Mouse (Mus musculus): ENCODE measurements around the gene Bmp2k.
"Not testable (repeated sequence)": the region's sequence is repeated elsewhere in the genome, so short reads cannot be mapped to it uniquely, and the experiment has no call there.

Bmp2k gene

DNA sequence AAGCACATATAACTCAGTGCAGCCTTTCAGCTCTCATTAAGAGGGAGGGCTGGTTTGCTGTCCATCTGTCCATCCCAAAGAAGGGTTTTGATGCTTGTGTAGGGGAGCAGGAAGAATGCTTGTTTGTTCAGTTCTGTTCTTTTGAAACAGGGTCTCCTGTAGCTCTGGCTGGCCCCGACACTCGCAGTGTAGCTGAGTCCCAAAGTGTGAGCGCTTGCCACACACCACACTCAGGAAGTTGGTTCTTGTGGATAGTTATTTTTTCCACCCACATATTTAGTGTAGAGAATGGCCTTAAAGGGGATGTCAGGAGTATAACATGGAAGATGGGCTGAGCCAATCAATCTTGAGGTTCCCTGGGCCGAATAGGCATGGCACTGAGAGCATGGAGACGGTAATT, 4.1 kb downstream of the Bmp2k start:
- DNase-seq (ENCODE audit: low read depth, low spot score): no peak

- no peak for DNase-seq (ENCODE audit: low read depth, low spot score)
Measured at GRCm38 (mm10) chr5:97002336-97002735, 4.8 kb downstream of the Bmp2k start.

- DNase-seq (ENCODE audit: low read depth, low spot score): no peak
Measured at GRCm38 (mm10) chr5:97002937-97003336, 5.4 kb downstream of the Bmp2k start.

- no peak for DNase-seq (ENCODE audit: low read depth, low spot score)
Measured at GRCm38 (mm10) chr5:97004178-97005030, 6.9 kb downstream of the Bmp2k start.

DNA sequence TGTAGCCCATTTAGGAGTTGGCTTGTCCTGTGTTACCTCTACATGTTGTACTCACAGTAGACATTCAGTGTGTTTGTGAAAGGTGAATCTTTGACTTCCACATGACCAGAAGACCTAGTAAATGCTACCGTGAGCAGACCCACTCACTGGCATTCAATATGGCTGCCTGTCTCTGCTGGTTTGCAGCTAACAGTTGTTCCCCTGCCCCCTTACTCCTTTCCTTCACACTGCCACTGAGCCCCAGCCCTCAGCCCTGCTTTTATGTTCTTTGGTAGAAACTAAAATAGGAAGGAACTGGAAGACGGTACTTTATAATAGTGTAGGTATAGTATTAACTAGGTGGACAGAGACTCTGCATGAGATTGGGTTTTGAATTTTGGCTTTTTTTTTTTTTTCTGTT, 8.4 kb downstream of the Bmp2k start:
- no peak for DNase-seq (ENCODE audit: low read depth, low spot score)

DNA sequence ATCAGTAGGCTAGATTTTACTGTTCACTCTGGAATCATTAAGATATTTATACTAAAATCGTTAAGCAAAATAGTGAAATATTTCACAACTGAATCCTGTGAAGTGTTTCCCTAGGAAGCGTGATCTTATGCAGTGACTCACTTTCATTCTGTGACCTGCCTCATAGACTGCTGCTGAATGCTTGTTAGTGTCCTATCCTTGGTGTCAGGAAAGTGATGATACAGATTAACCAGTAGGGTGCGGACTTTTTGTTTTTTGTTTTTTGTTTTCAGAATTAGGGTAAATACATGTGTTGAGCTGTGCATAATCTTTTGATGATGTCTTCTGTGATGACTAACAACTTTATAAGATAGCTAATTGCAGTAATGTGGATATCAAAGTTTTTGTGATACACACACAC, 9.4 kb downstream of the Bmp2k start:
- DNase-seq (ENCODE audit: low read depth, low spot score): no peak

DNA sequence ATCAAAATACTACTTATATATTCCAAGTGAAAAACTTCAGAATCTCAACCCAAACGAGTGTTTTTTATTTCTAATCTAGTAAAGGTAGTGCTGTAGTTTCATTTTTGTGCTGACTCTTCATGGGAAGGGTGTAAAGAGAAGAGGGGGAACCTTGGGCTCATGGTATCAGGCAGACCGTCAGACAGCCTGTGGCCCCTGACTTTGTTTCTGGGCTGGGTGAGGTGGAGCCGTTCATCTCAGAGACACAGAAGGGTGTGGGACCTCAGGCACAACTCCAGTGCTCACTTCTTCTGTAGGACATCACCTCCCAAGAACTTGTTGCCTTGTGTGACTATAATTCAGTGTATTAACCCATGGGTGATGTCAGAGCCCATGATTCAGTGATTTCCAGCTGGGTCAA, 10.0 kb downstream of the Bmp2k start:
- DNase-seq (ENCODE audit: low read depth, low spot score): no peak

- not testable (repeated sequence) for DNase-seq (ENCODE audit: low read depth, low spot score)
Measured at GRCm38 (mm10) chr5:97009140-97009539, 11.7 kb downstream of the Bmp2k start.

DNA sequence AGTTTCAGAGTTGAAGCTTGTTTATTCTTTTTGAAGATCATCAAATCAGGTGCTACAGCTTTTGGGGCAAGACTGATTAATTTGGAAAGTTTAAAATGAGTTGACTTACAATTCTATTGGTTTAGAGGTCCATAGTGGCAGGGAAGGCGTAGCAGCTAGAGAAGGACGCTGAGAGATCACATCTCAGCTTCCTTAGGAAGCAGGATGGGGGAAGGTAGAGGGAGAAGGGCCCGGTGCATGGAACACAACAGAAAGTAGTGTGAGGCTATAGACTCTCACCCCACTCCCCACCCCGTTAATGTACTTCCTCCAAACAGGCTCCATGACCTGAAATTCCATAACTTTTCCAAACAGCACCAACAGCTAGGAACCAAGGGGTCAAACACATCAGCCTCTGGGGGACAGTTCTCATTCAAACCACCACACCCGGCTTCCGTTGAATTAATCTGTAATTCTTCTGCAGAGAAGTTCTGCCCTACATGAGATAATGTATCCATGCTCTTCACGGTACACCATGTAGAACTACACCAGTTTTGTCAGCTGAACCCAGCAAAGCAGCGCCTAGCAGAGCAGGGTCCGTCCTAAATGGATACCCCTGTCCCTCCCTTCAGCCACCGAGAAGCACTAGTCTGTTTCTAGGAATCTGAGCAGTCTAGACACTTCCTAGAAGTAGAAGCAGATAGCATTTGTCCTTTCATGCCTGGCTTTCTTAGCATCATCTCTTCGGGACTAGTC, 12.3 kb downstream of the Bmp2k start:
- DNase-seq (ENCODE audit: low read depth, low spot score): no peak

DNA sequence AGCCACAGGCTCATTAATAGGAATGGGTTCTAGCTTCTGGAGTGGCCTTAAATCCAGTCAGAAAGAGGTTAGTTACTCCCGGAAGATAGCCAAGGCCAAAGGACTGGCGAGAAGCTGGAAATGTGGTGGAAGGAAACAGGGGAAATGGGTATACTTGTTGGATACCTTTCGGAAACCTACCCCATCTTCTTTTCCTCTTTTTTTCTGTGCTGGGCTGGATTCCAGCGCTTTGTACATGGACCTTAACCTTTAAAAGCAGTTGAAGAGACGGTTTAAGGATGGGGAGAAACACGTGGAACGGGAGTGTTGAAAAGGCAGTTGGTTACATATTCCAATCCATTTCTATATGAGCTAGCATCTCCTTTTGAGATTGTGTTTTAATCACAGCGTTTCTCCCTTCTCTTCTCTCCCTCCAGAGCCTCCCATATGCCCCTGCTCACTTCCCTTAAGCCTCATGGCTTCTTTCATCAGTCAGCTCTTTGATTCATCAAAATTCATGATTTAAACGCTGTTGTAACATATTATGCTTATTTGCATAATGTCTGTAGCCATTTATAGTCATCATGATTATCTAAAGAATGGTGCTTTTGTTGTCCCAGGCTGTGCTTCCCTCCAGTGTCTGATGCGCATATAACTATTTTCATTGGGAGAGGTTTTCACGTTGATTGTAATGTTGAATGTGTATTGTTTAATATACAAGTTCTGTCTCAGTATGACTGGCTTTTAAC, 18.5 kb downstream of the Bmp2k start:
- DNase-seq (ENCODE audit: low read depth, low spot score): no peak

DNA sequence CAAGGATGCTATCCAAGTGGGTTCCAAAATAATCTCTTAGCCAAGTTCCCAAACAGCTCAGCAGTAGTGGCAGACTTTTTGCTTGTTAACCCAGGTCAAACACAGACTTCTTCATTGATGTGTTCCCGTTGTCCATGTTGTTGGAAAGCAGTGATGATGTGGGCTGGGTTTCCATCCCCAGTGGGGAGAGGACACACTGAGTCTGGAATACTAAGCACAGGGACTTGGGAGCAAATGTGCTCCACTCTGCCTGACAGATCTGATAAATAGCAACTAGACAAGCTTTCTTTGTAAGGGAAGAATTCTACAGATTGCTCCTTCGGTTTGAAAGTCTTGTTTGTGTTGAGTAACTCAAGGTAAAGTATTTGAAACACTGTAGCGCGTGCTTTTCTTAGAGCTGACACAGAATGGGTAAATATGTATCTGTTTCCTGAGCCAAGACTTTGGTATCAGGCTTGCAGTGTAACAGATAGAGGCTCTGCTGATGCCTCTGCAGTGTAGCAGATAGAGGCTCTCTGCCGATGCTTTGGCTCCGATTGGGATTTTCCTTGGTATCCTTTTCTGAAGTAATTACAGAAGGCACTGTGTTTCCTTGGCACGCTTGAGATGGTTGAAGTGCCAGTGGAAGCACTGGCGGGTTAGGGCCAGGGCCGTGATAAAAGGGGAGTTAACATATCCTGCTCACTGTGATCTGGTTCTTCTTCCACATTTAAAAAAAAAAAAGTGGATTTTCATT, 19.5 kb downstream of the Bmp2k start:
- DNase-seq (ENCODE audit: low read depth, low spot score): no peak

DNA sequence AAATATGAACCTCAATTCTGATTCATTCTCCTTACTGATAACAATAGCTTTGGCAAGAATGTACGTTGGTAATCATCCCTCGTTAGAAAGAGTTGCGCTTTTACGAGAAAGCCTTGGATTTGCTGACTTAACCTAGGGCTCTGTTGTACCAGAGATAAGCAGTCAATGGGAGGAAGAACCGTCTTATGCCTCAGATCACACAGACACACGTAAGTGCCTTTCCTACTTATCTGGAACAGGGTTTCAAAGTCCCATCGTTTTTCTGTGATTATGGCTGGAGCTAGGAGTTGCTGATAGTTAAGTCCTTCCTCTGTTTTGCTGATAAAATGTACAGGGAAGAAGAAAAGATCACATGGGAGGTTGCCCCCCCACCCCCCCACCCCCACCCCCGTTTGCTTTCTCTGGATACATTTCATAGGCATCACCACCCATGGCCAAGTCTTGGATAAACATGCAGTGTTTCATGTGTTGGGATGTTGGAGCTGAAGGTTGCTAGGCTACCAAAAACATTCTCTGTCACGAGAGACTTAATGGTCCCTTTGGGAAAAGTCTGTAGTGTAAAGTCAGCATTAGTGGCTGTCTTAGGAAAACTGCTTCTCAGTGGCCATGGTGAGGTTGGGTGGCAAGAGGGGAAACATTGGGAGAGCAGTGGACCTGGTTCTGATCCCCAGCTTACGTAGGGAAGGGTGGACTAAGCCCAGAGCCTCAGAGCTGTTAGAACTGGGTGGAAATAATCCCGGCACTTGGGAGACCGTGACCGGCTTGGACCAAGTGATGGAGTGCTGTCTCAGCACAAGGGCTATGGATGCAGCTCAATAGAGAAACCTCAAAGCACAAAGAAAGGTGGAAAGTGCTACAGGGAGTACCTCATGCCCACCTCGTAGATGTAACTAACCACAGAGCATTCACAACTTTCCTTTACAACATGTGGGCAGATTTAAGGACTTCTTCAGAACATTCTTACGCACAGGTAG, 25.1 kb downstream of the Bmp2k start:
- DNase-seq (ENCODE audit: low read depth, low spot score): no peak

DNA sequence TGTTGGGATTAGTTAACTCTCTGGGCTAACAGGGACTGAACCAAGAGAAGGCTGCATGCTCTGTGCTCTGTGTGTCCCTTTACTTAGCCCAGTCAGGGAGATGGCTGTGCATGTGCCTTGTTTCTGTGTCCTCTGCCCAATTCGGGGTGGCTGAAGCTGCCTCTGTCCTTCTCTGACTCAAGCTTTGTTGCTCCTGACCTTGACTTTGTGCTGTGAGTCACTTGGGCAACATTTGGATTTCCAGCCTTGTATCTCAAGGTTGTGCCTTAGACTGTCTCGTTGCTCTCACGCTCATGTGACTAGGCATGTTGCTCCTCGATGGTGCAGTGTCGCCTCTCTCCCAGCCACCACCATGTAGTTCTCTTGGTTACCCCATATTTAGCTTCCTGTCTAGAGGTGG, 27.3 kb downstream of the Bmp2k start:
- DNase-seq (ENCODE audit: low read depth, low spot score): no peak

GRCm38 (mm10) chr5:97025650-97026049, 28.2 kb downstream of the Bmp2k start:
- DNase-seq (ENCODE audit: low read depth, low spot score): no peak

DNA sequence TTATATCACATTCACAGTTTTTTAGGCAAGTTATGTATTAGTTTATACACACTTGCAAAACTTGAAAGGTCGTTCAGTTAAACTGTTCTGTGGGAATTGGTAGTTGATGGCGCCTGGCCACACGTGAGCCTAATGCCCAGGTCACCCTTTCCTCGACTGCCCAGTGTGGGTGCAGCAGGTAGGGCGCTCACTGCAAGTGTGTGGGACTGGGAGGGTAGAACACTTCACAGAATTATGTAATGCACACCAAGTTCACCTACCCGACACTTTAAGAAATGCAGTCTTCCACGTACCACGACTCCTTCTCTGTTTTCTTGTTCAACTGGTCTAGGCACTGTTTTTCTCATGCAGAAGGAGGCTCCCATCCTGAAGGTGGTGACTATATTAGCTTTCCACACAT, 30.5 kb downstream of the Bmp2k start:
- no peak for DNase-seq (ENCODE audit: low read depth, low spot score)

DNA sequence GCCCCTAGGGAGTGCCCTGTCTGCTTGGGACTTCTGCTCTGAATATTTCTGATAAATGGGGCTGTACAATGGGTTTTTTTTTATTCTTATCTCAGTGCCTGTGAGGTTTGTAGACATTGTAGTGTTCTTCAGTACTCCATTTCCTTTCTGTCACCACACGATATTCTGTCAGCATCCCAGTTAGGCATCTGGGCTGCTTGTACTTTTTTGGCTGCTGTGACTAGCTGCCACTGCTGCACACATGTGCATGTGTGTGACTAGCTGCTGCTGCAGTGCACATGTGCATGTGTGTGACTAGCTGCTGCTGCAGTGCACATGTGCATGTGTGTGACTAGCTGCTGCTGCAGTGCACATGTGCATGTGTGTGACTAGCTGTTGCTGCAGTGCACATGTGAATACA, 31.4 kb downstream of the Bmp2k start:
- DNase-seq (ENCODE audit: low read depth, low spot score): not testable (repeated sequence)

DNA sequence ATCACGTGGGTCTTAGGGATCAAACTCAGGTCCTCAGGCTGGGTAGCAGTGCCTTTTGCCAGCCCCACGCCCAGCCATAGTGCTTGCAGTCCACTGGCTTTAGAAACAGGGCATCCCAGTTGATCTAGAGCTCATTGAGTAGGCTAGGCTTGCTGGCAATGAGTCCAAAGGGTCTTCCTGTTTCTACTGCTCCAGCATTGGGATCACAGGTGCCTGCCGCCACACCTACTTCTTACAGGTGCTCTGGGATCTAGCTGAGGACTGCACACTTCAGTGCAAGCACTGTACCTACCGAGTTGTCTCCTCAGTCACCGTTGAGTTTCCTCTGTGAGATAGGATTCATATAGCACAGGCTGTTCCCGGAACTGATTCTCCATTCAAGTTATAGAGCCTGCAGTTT, 34.3 kb downstream of the Bmp2k start:
- DNase-seq (ENCODE audit: low read depth, low spot score): no peak

- DNase-seq (ENCODE audit: low read depth, low spot score): no peak
Measured at GRCm38 (mm10) chr5:97045260-97045659, 47.8 kb downstream of the Bmp2k start.

DNA sequence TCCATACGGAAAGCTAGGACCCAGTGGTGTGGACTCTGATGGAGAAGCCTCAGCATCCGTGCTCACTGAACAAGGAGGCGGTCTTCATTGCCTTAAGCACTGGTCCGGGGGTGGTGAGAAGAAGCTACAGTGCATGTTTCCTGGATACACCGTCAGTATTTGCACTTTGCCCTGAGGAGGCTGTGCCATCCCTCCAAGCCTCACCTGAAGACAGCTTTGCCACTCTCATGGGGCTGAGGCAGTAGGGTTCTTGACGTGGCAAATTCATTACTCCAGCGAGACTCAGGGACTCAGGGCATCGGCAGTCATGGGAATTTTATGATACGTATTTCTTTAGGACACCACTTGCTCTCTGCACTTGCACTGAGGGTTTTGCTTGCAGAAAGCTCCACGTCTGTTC, 49.2 kb downstream of the Bmp2k start:
- no peak for DNase-seq (ENCODE audit: low read depth, low spot score)

GRCm38 (mm10) chr5:97048905-97049304, 51.4 kb downstream of the Bmp2k start:
- DNase-seq (ENCODE audit: low read depth, low spot score): no peak

DNA sequence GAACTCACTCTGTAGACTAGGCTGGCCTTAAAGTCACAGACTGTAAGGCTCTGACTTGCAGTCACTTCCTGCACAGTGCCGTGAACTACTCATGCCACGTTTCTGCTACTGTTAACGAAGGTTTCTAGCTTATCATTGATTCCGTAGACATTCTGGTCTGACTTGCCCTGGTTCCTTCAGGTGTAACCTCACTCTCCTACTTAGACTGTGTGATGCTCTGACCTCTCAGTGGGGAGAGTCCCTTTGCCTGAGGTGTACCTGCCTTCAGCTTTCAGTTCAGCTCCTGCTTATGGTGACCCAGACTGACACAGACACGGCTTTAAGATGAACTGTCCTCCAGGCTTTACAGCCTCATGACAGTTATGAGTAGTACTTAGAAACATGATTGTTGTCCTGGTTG, 56.7 kb downstream of the Bmp2k start:
- DNase-seq (ENCODE audit: low read depth, low spot score): no peak
